Mouse (Mus musculus) CH12.LX (cell line): ENCODE results near the gene Hsdl2. TPM values are rescaled to one million over a fixed set of nuclear protein-coding genes. Genes with fewer than 3 reads are reported as not detected.

Source experiments
- DNase-seq: peaks from one replicate; pipeline ENCODE4 v3.0.0-alpha.2; 2013; ENCODE audit errors: extremely low read depth
- H3K27ac ChIP-seq: 2 replicates; pipeline ENCODE4 v1.5.1; 2012; ENCODE audit warnings: low read depth, mild to moderate bottlenecking, control low read depth, moderate library complexity; ENCODE audit not compliant: insufficient read depth
- H3K27me3 ChIP-seq: replicated peaks from 2 replicates; pipeline ENCODE3; 2012; ENCODE audit warnings: inconsistent platforms
- H3K36me3 ChIP-seq, 2 experiments: replicated peaks in 1 of 2; 2 replicates each; pipeline versions ENCODE3 to v1.6.1; 2012; ENCODE audit warnings: inconsistent platforms in 1 of 2, low read length in 1 of 2, mild to moderate bottlenecking in 1 of 2, mixed read lengths in 1 of 2, moderate library complexity in 1 of 2; ENCODE audit not compliant: control insufficient read depth in 1 of 2, insufficient read depth in 1 of 2
- H3K4me1 ChIP-seq, 2 experiments: 2 replicates each; pipeline ENCODE4 v1.6.1; 2012; ENCODE audit warnings: inconsistent platforms in 1 of 2, moderate library complexity in 1 of 2; ENCODE audit not compliant: insufficient read depth in 2 of 2, control insufficient read depth in 1 of 2
- H3K4me2 ChIP-seq: 2 replicates; pipeline ENCODE4 v1.6.1; 2012; ENCODE audit warnings: low read depth, mild to moderate bottlenecking, control low read depth; ENCODE audit not compliant: poor library complexity, insufficient read depth, severe bottlenecking
- H3K4me3 ChIP-seq, 3 experiments: fragments of 150-350 bp in 1 of 3; sonication (generic) in 1 of 3; replicated peaks in 1 of 3; 2 replicates each; pipeline versions ENCODE3 to v1.5.1; 2011 to 2012; ENCODE audit warnings: low read depth in 2 of 3, low read length in 2 of 3, mild to moderate bottlenecking in 2 of 3, moderate library complexity in 2 of 3, control low read depth in 1 of 3, improper control_type of control experiment in 1 of 3, inconsistent platforms in 1 of 3, mixed read lengths in 1 of 3; ENCODE audit not compliant: poor library complexity in 1 of 3
- H3K79me2 ChIP-seq: replicated peaks from 2 replicates; pipeline ENCODE4 v1.6.1; 2012; ENCODE audit warnings: mild to moderate bottlenecking, moderate library complexity; ENCODE audit not compliant: control insufficient read depth, poor library complexity, insufficient read depth, severe bottlenecking; ENCODE audit errors: extremely low read depth
- H3K9ac ChIP-seq: 2 replicates; pipeline ENCODE4 v1.6.1; 2012; ENCODE audit warnings: low read depth, mild to moderate bottlenecking, control low read depth, moderate library complexity; ENCODE audit not compliant: insufficient read depth
- H3K9me3 ChIP-seq: replicated peaks from 2 replicates; pipeline ENCODE3; 2012; ENCODE audit warnings: low read length, inconsistent platforms, mixed read lengths
- BHLHE40 ChIP-seq: IDR thresholded peaks from 2 replicates; pipeline ENCODE4 v1.6.1; 2011; ENCODE audit warnings: mild to moderate bottlenecking, low read depth, low read length, improper control_type of control experiment
- CHD1 ChIP-seq: IDR thresholded peaks from 2 replicates; pipeline ENCODE4 v1.6.1; 2012; ENCODE audit warnings: low read depth, low read length, improper control_type of control experiment, inconsistent platforms
- CHD2 ChIP-seq: IDR thresholded peaks from 2 replicates; pipeline ENCODE4 v1.6.1; 2011; ENCODE audit warnings: low read length, improper control_type of control experiment
- CTCF ChIP-seq, 2 experiments: IDR thresholded peaks in 1 of 2; conservative IDR thresholded peaks in 1 of 2; 2 replicates each; pipeline ENCODE4 v1.5.1; 2011 to 2012; ENCODE audit warnings: low read depth in 2 of 2, low read length in 2 of 2, improper control_type of control experiment in 1 of 2, inconsistent platforms in 1 of 2, mild to moderate bottlenecking in 1 of 2, moderate library complexity in 1 of 2
- E2F4 ChIP-seq: IDR thresholded peaks from 2 replicates; pipeline ENCODE4 v1.6.1; 2011; ENCODE audit warnings: low read depth, low read length, improper control_type of control experiment; ENCODE audit not compliant: insufficient replicate concordance
- ELF1 ChIP-seq: IDR thresholded peaks from 2 replicates; pipeline ENCODE4 v1.6.1; 2014; ENCODE audit warnings: low read depth, mild to moderate bottlenecking, inconsistent platforms, low read length, improper control_type of control experiment
- EP300 ChIP-seq: IDR thresholded peaks from 2 replicates; pipeline ENCODE4 v1.6.1; 2011; ENCODE audit warnings: low read length, improper control_type of control experiment
- ETS1 ChIP-seq: conservative IDR thresholded peaks from 2 replicates; pipeline ENCODE4 v1.6.1; 2012; ENCODE audit warnings: low read depth, mild to moderate bottlenecking, inconsistent platforms, low read length, improper control_type of control experiment, moderate library complexity
- GABPA ChIP-seq: IDR thresholded peaks from 2 replicates; pipeline ENCODE4 v1.6.1; 2012; ENCODE audit warnings: low read depth, low read length, improper control_type of control experiment, inconsistent platforms; ENCODE audit not compliant: insufficient replicate concordance
- HCFC1 ChIP-seq: IDR thresholded peaks from 2 replicates; pipeline ENCODE4 v1.6.1; 2012; ENCODE audit warnings: low read depth, mild to moderate bottlenecking, inconsistent platforms, low read length, improper control_type of control experiment
- IRF4 ChIP-seq: IDR thresholded peaks from 2 replicates; pipeline ENCODE4 v1.6.1; 2014; ENCODE audit warnings: low read depth, mild to moderate bottlenecking, inconsistent platforms, low read length, improper control_type of control experiment
- JUN ChIP-seq: IDR thresholded peaks from 2 replicates; pipeline ENCODE4 v1.6.1; 2011; ENCODE audit warnings: low read depth, mild to moderate bottlenecking, low read length, improper control_type of control experiment, moderate library complexity; ENCODE audit not compliant: insufficient read depth
- JUND ChIP-seq: conservative IDR thresholded peaks from 2 replicates; pipeline ENCODE4 v1.6.1; 2011; ENCODE audit warnings: low read depth, low read length, improper control_type of control experiment
- KAT2A ChIP-seq: IDR thresholded peaks from 2 replicates; pipeline ENCODE4 v1.6.1; 2012; ENCODE audit warnings: low read length, improper control_type of control experiment, inconsistent platforms; ENCODE audit not compliant: insufficient replicate concordance
- MAFK ChIP-seq: IDR thresholded peaks from 2 replicates; pipeline ENCODE4 v1.6.1; 2011; ENCODE audit warnings: low read length, improper control_type of control experiment; ENCODE audit not compliant: insufficient replicate concordance
- MAX ChIP-seq: IDR thresholded peaks from 2 replicates; pipeline ENCODE4 v1.6.1; 2011; ENCODE audit warnings: low read length, improper control_type of control experiment
- MAZ ChIP-seq: IDR thresholded peaks from 2 replicates; pipeline ENCODE4 v1.6.1; 2012; ENCODE audit warnings: low read depth, mild to moderate bottlenecking, inconsistent platforms, low read length, improper control_type of control experiment, moderate library complexity
- MEF2A ChIP-seq: IDR thresholded peaks from 2 replicates; pipeline ENCODE4 v1.6.1; 2014; ENCODE audit warnings: low read depth, mild to moderate bottlenecking, inconsistent platforms, low read length, improper control_type of control experiment, borderline replicate concordance
- MXI1 ChIP-seq: IDR thresholded peaks from 2 replicates; pipeline ENCODE4 v1.6.1; 2011; ENCODE audit warnings: mild to moderate bottlenecking, low read depth, low read length, improper control_type of control experiment
- MYC ChIP-seq: IDR thresholded peaks from 2 replicates; pipeline ENCODE4 v1.6.1; 2011; ENCODE audit warnings: low read depth, mild to moderate bottlenecking, improper control_type of control experiment, low read length
- NELFE ChIP-seq: IDR thresholded peaks from 2 replicates; pipeline ENCODE4 v1.6.1; 2011; ENCODE audit warnings: low read depth, low read length, improper control_type of control experiment
- NRF1 ChIP-seq: IDR thresholded peaks from 2 replicates; pipeline ENCODE4 v1.6.1; 2014; ENCODE audit warnings: low read depth, mild to moderate bottlenecking, inconsistent platforms, low read length, improper control_type of control experiment, moderate library complexity
- PAX5 ChIP-seq: IDR thresholded peaks from 2 replicates; pipeline ENCODE4 v1.6.1; 2012; ENCODE audit warnings: low read length, inconsistent platforms, mixed read lengths
- POLR2A ChIP-seq: IDR thresholded peaks from 2 replicates; pipeline ENCODE4 v1.6.1; 2011; ENCODE audit warnings: low read depth, mild to moderate bottlenecking, improper control_type of control experiment, low read length
- POLR2AphosphoS2 ChIP-seq: IDR thresholded peaks from 2 replicates; pipeline ENCODE4 v1.6.1; 2011; ENCODE audit warnings: low read depth, low read length, improper control_type of control experiment
- RAD21 ChIP-seq: IDR thresholded peaks from 2 replicates; pipeline ENCODE4 v1.6.1; 2011; ENCODE audit warnings: low read depth, mild to moderate bottlenecking, low read length, improper control_type of control experiment, moderate library complexity
- RCOR1 ChIP-seq: conservative IDR thresholded peaks from 2 replicates; pipeline ENCODE4 v1.6.1; 2012; ENCODE audit warnings: low read depth, mild to moderate bottlenecking, inconsistent platforms, low read length, improper control_type of control experiment
- SIN3A ChIP-seq: IDR thresholded peaks from 2 replicates; pipeline ENCODE4 v1.6.1; 2012; ENCODE audit warnings: low read length, improper control_type of control experiment, inconsistent platforms
- SMC3 ChIP-seq: IDR thresholded peaks from 2 replicates; pipeline ENCODE4 v1.6.1; 2011; ENCODE audit warnings: low read depth, low read length, improper control_type of control experiment
- TBP ChIP-seq: conservative IDR thresholded peaks from 2 replicates; pipeline ENCODE4 v1.6.1; 2011; ENCODE audit warnings: low read depth, low read length, improper control_type of control experiment
- TCF12 ChIP-seq: IDR thresholded peaks from 2 replicates; pipeline ENCODE4 v1.6.1; 2014; ENCODE audit warnings: low read depth, mild to moderate bottlenecking, inconsistent platforms, low read length, improper control_type of control experiment
- UBTF ChIP-seq: IDR thresholded peaks from 2 replicates; pipeline ENCODE4 v1.6.1; 2012; ENCODE audit warnings: low read depth, mild to moderate bottlenecking, inconsistent platforms, low read length, improper control_type of control experiment, moderate library complexity
- USF1 ChIP-seq: IDR thresholded peaks from 2 replicates; pipeline ENCODE4 v1.6.1; 2014; ENCODE audit warnings: low read depth, mild to moderate bottlenecking, inconsistent platforms, low read length, improper control_type of control experiment
- USF2 ChIP-seq: conservative IDR thresholded peaks from 2 replicates; pipeline ENCODE4 v1.6.1; 2011; ENCODE audit warnings: low read depth, low read length, improper control_type of control experiment
- ZC3H11A ChIP-seq: IDR thresholded peaks from 2 replicates; pipeline ENCODE4 v1.6.1; 2012; ENCODE audit warnings: low read depth, mild to moderate bottlenecking, inconsistent platforms, low read length, improper control_type of control experiment
- ZKSCAN1 ChIP-seq: IDR thresholded peaks from 2 replicates; pipeline ENCODE4 v1.6.1; 2012; ENCODE audit warnings: low read depth, inconsistent platforms, low read length, improper control_type of control experiment, borderline replicate concordance
- ZMIZ1 ChIP-seq: IDR thresholded peaks from 2 replicates; pipeline ENCODE4 v1.6.1; 2012; ENCODE audit warnings: low read depth, mild to moderate bottlenecking, inconsistent platforms, low read length, improper control_type of control experiment
- ZNF384 ChIP-seq: IDR thresholded peaks from 2 replicates; pipeline ENCODE4 v1.6.1; 2012; ENCODE audit warnings: low read depth, low read length, improper control_type of control experiment, inconsistent platforms
- dilution Hi-C: fragments of 300-500 bp; cut with MboI; formaldehyde crosslinking; loops from 2 replicates; pipeline ENCODE4 v1.14.3; 2020; ENCODE audit warnings: low sequenced_read_pairs; ENCODE audit not compliant: extremely low pct_unique_long_range_greater_than_20kb, extremely low pct_ligation_motif_present
- in situ Hi-C: fragments of 300-500 bp; cut with MboI; formaldehyde crosslinking; loops from 3 replicates; pipeline ENCODE4 v1.14.3; 2019; ENCODE audit warnings: low sequenced_read_pairs, low pct_ligation_motif_present, low pct_unique_long_range_greater_than_20kb, mixed read lengths
- polyA plus RNA-seq: library from polyadenylated mRNA; unstranded; fragments of >175 nt; gene quantifications from 2 replicates; pipeline ENCODE4 v1.2.1, GENCODE M21; 2012; ENCODE audit warnings: low read depth; ENCODE audit not compliant: insufficient read length
- total RNA-seq, 2 experiments: library from RNA; depleted of rRNA; stranded (reverse); fragments of 300-350 nt in 1 of 2; fragments of >200 nt in 1 of 2; gene quantifications; 2 replicates each; pipeline ENCODE4 v1.2.3; 2012 to 2014

Gene Hsdl2
- total and polyA plus RNA-seq, 3 experiments = 7.0 to 10.4 (median 9.7) TPM

GRCm38 (mm10) chr4:59546285-59547071 lies 34.9 kb upstream of the Hsdl2 start:
- dilution Hi-C loops (no loop called here), in situ Hi-C loops (no loop called here)
- peak overlapping the region in 2 of 3 experiments; percentile 15 to 26 for H3K4me3 ChIP-seq
- TF ChIP-seq POLR2AphosphoS2 (no peak), RAD21 (no peak), UBTF (no peak), TCF12 (no peak), CHD2 (no peak), MXI1 (peak; percentile 73; the same call in 1 of the 2 replicates), NELFE (no peak), SIN3A (peak; percentile 71; the same call in 1 of the 2 replicates), POLR2A (no peak), ETS1 (no peak), JUND (0 out of 2 replicates have a peak, but pooled peaks have one; percentile 20), KAT2A (no peak), ZNF384 (no peak), MAX (no peak), EP300 (no peak), JUN (no peak), CTCF (conservative IDR thresholded peaks at IDR 0.05 in 1 of 2, IDR thresholded peaks at IDR 0.05 in 1 of 2; ENCODE audit: low read depth in 2 of 2, low read length in 2 of 2) (no peak), ZC3H11A (no peak), USF1 (no peak), BHLHE40 (no peak), USF2 (no peak), SMC3 (no peak), MEF2A (no peak), PAX5 (no peak), TBP (no peak), CHD1 (peak; percentile 87; the same call in 1 of the 2 replicates), ZKSCAN1 (no peak), HCFC1 (no peak), RCOR1 (no peak), MYC (0 out of 2 replicates have a peak, but pooled peaks have one; percentile 35), E2F4 (no peak), ELF1 (no peak), GABPA (no peak), IRF4 (0 out of 2 replicates have a peak, but pooled peaks have one; percentile 31), MAZ (no peak), ZMIZ1 (no peak), NRF1 (no peak), MAFK (no peak)
- no peaks in the 10 kb centered on the region for H3K9me3 ChIP-seq
- peaks cover 49% of the 10 kb centered on the region for H3K79me2 ChIP-seq
- peak overlapping the region; percentile 98 for H3K4me2 ChIP-seq
- H3K9ac ChIP-seq = peak overlapping the region; percentile 63; the same call in 1 of the 2 replicates
- DNase-seq = no peak
- no peaks in the 10 kb centered on the region for H3K27me3 ChIP-seq
- H3K27ac ChIP-seq = no peak overlapping the region
- H3K4me1 ChIP-seq = peaks cover 0 to 33% of the 10 kb centered on the region in 2 experiments; a peak in 2 of 4 replicates
- no peaks in the 10 kb centered on the region for H3K36me3 ChIP-seq
